Mouse (Mus musculus) limb, embryonic 15.5 days (tissue): ENCODE results near the gene Abcd3. TPM values are rescaled to one million over a fixed set of nuclear protein-coding genes. Genes with fewer than 3 reads are reported as not detected.
"Not testable (repeated sequence)": the region's sequence is repeated elsewhere in the genome, so short reads cannot be mapped to it uniquely, and the experiment has no call there.

Experiments
- ATAC-seq: fragments of 200-750 bp; cut with Nextera tagmentation; 2 replicates; pipeline ENCODE4 v1.8.0; 2017; ENCODE audit warnings: low read depth, moderate TSS enrichment; ENCODE audit not compliant: insufficient number of reproducible peaks, low FRiP score, low TSS enrichment
- H3K27ac ChIP-seq: fragments of 300-500 bp; sonication (generic); 2 replicates; pipeline ENCODE4 v1.5.1; 2015; ENCODE audit warnings: moderate library complexity, mild to moderate bottlenecking, inconsistent platforms
- H3K27me3 ChIP-seq: fragments of 300-500 bp; sonication (generic); 2 replicates; pipeline ENCODE4 v1.6.1; 2015; ENCODE audit warnings: inconsistent platforms
- H3K36me3 ChIP-seq: fragments of 300-500 bp; sonication (generic); 2 replicates; pipeline ENCODE4 v1.6.1; 2015; ENCODE audit warnings: inconsistent platforms
- H3K4me1 ChIP-seq: fragments of 300-500 bp; sonication (generic); 2 replicates; pipeline ENCODE4 v1.6.1; 2015; ENCODE audit warnings: inconsistent platforms
- H3K4me2 ChIP-seq: fragments of 300-500 bp; sonication (generic); 2 replicates; pipeline ENCODE4 v1.6.1; 2015; ENCODE audit warnings: mild to moderate bottlenecking, inconsistent platforms
- H3K4me3 ChIP-seq: fragments of 300-500 bp; sonication (generic); 2 replicates; pipeline ENCODE4 v1.5.1; 2015; ENCODE audit warnings: mild to moderate bottlenecking, inconsistent platforms
- H3K9ac ChIP-seq: fragments of 300-500 bp; sonication (generic); 2 replicates; pipeline ENCODE4 v1.6.1; 2015; ENCODE audit warnings: inconsistent platforms
- H3K9me3 ChIP-seq: fragments of 300-500 bp; sonication (generic); 2 replicates; pipeline ENCODE4 v1.6.1; 2016; ENCODE audit warnings: inconsistent platforms
- WGBS: fragments of 180-500 bp; shearing (Covaris S2); methylation state at CpG from one replicate; pipeline ENCODE4 v1.1.7; 2015; 5-methylcytosine and 5-hydroxymethylcytosine counted together
- polyA plus RNA-seq: library from polyadenylated mRNA; unstranded; fragments of >200 nt; fragmentation: Nextera tagmentation; extraction: Ambion mirVana; gene quantifications from 2 replicates; pipeline ENCODE4 v1.2.1, GENCODE M21; 2015

Abcd3 gene
- polyA plus RNA-seq, 1 experiment from 2014 or later = 60.9 TPM

DNA sequence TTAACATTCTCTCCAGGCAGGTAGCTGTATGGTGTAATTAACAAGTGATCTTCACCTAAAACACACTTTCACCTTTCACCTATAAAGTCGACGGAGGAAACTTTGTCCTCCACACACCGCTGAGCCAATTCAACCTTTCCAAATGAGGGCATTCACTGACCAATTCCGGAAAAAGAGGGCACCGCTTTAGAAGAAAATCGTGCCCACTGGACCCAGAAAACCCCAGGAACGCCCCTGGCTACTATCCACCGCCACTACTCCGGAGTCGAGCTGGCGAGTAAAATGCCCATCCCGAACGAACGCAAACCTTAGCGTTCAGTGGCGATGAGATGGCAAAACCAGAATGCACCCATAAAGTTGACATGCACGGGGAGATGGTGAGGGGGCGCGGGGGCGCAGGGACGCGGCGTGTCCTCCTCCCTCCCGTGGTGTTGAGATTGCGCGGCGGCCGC, 663 bp downstream of the Abcd3 start:
- H3K27me3 ChIP-seq = no peaks in the 10 kb centered on the region
- H3K36me3 ChIP-seq = no peaks in the 10 kb centered on the region
- H3K9ac ChIP-seq = peak overlapping the region; percentile 92
- H3K4me2 ChIP-seq = peak overlapping the region; percentile 65
- under 1% methylated on average over 28 of the region's 28 CpGs for WGBS
- H3K27ac ChIP-seq = peak overlapping the region; percentile 99
- H3K9me3 ChIP-seq = no peaks in the 10 kb centered on the region
- 0 out of 2 replicates have a peak, but pooled peaks have one; percentile 10 for ATAC-seq
- H3K4me3 ChIP-seq = peak overlapping the region; percentile 95
- peaks cover 14% of the 10 kb centered on the region; the same call in 1 of the 2 replicates for H3K4me1 ChIP-seq

DNA sequence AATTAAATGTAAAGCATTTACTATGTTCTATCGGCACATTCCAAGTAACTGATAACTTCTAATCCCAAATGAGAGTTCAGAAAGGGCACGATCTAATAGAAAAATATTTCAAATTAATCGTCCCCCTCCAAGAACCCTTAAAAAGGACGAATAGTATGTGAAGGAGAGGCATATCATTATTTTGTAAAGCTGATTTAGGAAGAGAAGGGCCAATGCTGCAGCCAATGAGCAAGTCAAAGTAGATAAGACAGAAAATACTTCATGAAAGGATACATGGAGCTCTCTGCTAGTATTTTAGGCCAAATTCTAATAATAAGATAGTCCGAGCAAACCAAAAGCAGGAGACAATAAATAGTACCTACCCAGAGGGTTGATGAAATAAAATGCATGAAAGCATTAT, 1.3 kb downstream of the Abcd3 start:
- Histone ChIP-seq H3K9ac (no peak overlapping the region), H3K4me2 (peak overlapping the region; percentile 65), H3K27me3 (no peaks in the 10 kb centered on the region), H3K36me3 (no peaks in the 10 kb centered on the region), H3K4me3 (peak overlapping the region; percentile 95), H3K27ac (no peak overlapping the region), H3K9me3 (no peaks in the 10 kb centered on the region), H3K4me1 (peaks cover 8% of the 10 kb centered on the region; the same call in 1 of the 2 replicates)
- no peak for ATAC-seq
- 60% methylated on average over 5 of the region's 5 CpGs for WGBS

DNA sequence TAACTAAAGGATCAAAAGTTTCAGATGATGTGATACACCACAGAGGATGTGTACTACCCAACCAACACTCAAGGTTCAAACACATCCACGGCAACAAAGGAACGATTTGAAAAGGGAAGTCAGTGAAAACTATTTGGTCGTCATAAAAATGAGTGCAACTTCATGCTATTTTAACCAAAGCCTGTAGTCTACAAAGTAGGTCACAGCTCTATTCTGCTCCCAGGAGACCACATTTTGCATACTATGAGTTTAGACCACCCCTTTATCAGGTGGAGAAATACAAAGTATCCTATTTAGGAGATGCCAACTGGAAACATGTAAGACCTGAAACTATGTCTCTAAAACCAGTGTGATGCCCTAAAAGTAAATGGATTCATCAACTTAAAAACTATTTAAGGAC, 6.9 kb downstream of the Abcd3 start:
- ATAC-seq = no peak
- Histone ChIP-seq H3K36me3 (peaks cover 3% of the 10 kb centered on the region; the same call in 1 of the 2 replicates), H3K27me3 (no peaks in the 10 kb centered on the region), H3K4me1 (no peaks in the 10 kb centered on the region), H3K4me3 (no peak overlapping the region), H3K9ac (no peak overlapping the region), H3K27ac (no peak overlapping the region), H3K9me3 (no peaks in the 10 kb centered on the region), H3K4me2 (no peak overlapping the region)
- WGBS = 74% methylated on average over 3 of the region's 3 CpGs

DNA sequence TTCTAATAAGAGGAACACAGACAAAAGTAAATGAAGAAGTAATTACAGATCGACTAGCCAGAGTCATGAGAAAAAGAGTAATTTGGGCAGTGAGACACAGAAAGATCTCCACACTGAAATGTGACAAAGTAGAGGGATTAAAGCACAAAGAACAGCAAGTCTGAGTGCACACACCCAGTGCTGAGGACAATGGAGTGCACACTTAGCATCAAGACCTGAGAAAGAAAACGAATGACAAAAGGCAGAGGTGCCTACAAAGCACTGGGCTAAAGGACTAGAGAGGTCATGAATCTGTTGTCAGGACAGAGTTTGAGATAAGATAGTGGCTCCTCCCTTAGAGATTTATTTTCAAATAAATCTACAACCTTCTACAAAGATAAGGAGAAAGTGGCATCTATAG, 20.9 kb downstream of the Abcd3 start:
- 65% methylated on average over 2 of the region's 2 CpGs for WGBS
- Histone ChIP-seq H3K9me3 (no peaks in the 10 kb centered on the region), H3K4me2 (no peak overlapping the region), H3K27ac (no peak overlapping the region), H3K4me3 (no peak overlapping the region), H3K9ac (no peak overlapping the region), H3K4me1 (no peaks in the 10 kb centered on the region), H3K27me3 (no peaks in the 10 kb centered on the region), H3K36me3 (0 out of 2 replicates have a peak, but pooled peaks cover 3% of the 10 kb centered on the region)
- no peak for ATAC-seq

DNA sequence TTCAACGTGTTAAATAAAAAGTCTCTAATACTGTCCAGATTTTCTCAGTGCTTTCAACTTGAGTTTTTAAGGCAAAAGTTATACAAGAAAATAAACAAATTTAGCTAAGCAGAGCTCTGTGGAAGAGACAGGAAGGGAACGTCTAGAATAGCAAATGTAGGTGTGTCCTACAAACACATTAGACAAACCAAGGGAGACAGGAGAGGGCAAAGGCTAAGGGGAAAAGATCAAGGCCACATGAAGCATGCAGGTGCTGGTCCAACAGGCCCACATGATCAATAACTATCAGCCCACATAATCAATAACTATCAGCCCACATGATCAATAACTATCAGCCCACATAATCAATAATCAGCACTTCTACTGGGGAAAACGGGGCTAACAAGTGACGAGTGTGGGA, 22.9 kb downstream of the Abcd3 start:
- ATAC-seq = no peak
- H3K36me3 ChIP-seq = 0 out of 2 replicates have a peak, but pooled peaks cover 3% of the 10 kb centered on the region
- H3K9ac ChIP-seq = no peak overlapping the region
- H3K4me3 ChIP-seq = no peak overlapping the region
- H3K4me2 ChIP-seq = no peak overlapping the region
- H3K27me3 ChIP-seq = no peaks in the 10 kb centered on the region
- no peaks in the 10 kb centered on the region for H3K4me1 ChIP-seq
- no peaks in the 10 kb centered on the region for H3K9me3 ChIP-seq
- 76% methylated on average over 4 of the region's 4 CpGs for WGBS
- no peak overlapping the region for H3K27ac ChIP-seq

DNA sequence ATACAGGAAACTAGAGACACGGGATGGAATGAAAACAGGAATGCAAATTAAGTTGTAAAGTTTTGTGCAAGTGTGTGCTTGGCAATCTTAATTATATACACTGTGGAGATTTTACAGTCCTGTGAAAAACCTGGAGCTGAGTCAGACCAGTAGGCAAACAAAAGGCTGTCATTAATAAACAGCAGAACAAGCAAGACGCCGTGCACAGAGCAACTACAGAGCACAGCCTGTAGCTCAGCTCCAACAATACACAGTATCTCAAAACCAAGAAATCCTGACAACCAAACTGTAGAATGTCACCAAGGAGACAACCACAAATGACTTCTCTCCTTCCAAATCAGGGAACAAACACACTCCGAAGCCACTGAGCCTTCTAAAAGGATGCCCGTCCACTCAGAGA, 24.7 kb downstream of the Abcd3 start:
- H3K36me3 ChIP-seq = 0 out of 2 replicates have a peak, but pooled peaks cover 3% of the 10 kb centered on the region
- no peaks in the 10 kb centered on the region for H3K4me1 ChIP-seq
- ATAC-seq = no peak
- no peaks in the 10 kb centered on the region for H3K27me3 ChIP-seq
- H3K9me3 ChIP-seq = no peaks in the 10 kb centered on the region
- no peak overlapping the region for H3K4me2 ChIP-seq
- no peak overlapping the region for H3K9ac ChIP-seq
- WGBS = 44% methylated on average over 5 of the region's 5 CpGs
- no peak overlapping the region for H3K27ac ChIP-seq
- H3K4me3 ChIP-seq = no peak overlapping the region

DNA sequence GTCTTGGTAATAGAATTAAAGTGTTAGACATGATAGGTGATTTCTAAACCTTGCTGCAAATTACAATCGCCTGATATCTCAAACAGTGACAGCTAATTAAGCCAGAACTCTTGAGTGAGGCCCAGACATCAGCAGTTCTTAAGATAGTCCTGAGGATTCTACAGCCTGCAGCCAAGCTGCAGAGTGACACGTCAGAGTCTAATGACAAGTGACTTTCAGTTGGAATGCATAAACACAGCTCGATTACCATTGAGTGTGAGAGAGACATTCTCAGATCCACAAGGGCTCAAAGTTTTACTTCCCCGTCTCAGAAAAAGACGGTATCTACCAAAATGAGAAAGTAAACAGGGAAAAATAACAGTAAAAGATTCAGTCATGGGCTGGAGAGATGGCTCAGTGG, 25.3 kb downstream of the Abcd3 start:
- H3K27me3 ChIP-seq = no peaks in the 10 kb centered on the region
- WGBS = 73% methylated on average over 5 of the region's 5 CpGs
- no peaks in the 10 kb centered on the region for H3K9me3 ChIP-seq
- H3K36me3 ChIP-seq = 0 out of 2 replicates have a peak, but pooled peaks cover 3% of the 10 kb centered on the region
- no peak overlapping the region for H3K4me3 ChIP-seq
- no peak overlapping the region for H3K4me2 ChIP-seq
- H3K27ac ChIP-seq = no peak overlapping the region
- H3K4me1 ChIP-seq = no peaks in the 10 kb centered on the region
- H3K9ac ChIP-seq = no peak overlapping the region
- no peak for ATAC-seq

DNA sequence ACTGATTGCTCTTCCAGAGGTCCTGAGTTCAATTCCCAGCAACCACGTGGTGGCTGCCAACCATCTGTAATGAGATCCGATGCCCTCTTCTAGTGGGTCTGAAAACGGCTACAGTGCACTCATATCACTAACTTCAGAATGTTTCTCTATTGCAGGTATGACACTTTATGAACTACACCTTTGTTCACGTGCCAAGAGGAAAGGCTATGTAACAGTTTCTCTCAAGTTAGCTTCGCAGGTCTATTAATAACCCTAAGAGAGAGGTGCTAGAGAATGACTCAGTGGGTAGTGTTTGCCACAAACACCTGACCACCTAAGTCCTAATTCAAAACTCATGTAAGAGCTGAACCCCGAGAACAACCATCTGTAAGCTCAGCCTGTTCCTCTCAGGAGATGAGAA, 32.1 kb downstream of the Abcd3 start:
- WGBS = 72% methylated on average over 6 of the region's 6 CpGs
- H3K27ac ChIP-seq = no peak overlapping the region
- H3K9ac ChIP-seq = no peak overlapping the region
- H3K9me3 ChIP-seq = no peaks in the 10 kb centered on the region
- ATAC-seq = no peak
- no peak overlapping the region for H3K4me2 ChIP-seq
- H3K4me3 ChIP-seq = no peak overlapping the region
- H3K4me1 ChIP-seq = peaks cover 5% of the 10 kb centered on the region; the same call in 1 of the 2 replicates
- no peaks in the 10 kb centered on the region for H3K27me3 ChIP-seq
- 0 out of 2 replicates have a peak, but pooled peaks cover 4% of the 10 kb centered on the region for H3K36me3 ChIP-seq

DNA sequence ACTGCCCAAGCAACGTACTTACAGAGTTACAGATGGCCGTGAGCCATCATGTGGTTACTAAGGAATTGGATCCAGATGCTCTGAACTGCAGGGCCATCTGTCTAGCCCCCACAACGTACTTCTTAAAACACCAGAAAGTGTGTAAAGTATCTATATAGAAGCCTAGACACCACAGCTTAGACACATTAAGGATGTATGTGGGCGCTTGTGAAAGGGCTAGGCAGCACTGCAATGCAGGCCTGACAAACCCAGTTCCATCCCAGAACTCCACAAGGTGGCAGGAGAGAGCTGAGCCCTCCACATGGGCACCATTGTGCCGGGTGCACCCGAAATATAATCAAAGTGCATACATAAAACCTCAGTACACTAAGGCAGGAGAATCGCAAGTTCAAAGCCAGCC, 37.2 kb downstream of the Abcd3 start:
- Histone ChIP-seq H3K9ac (no peak overlapping the region), H3K27ac (no peak overlapping the region), H3K4me1 (peaks cover 7% of the 10 kb centered on the region; the same call in 1 of the 2 replicates), H3K27me3 (no peaks in the 10 kb centered on the region), H3K4me2 (no peak overlapping the region), H3K36me3 (peaks cover 21% of the 10 kb centered on the region), H3K4me3 (no peak overlapping the region), H3K9me3 (no peaks in the 10 kb centered on the region)
- peak; percentile 74 for ATAC-seq
- WGBS = 21% methylated on average over 7 of the region's 7 CpGs

DNA sequence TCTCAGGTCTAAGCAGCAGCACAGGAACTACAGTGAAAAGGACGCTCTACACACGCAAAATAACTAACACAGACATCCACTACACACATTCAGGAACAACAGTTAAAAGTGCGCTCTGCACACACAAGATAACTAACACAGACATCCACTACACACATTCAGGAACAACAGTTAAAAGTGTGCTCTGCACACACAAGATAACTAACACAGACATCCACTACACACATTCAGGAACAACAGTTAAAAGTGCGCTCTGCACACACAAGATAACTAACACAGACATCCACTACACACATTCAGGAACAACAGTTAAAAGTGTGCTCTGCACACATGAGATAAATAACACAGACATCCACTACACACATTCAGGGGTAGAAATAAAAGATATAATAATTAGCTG, 41.8 kb downstream of the Abcd3 start:
- not testable (repeated sequence) for ATAC-seq, H3K9me3 ChIP-seq, H3K4me1 ChIP-seq, H3K4me3 ChIP-seq, H3K4me2 ChIP-seq, H3K27me3 ChIP-seq, H3K9ac ChIP-seq, H3K27ac ChIP-seq
- H3K36me3 ChIP-seq = peaks cover 46% of the 10 kb centered on the region
- WGBS = 90% methylated on average over 4 of the region's 4 CpGs

DNA sequence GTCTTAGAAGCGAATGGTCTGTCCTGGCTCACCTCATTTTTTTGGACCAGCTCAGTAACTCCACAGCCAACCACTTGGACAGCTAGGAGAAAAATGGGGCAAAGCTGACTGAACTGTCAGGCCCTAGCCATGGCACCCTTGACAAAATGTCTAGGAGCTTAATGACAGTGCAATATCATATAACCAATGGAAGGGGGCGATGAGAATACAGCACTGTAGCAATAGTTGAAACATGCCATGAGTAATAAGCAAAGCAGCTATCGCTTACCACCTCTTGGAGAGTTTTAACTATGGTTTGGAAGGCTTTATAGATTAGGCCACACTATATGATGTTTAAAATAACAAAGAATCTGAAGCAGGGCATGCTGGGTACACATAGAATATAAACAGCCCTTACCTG, 46.3 kb downstream of the Abcd3 start:
- H3K36me3 ChIP-seq = peaks cover 61% of the 10 kb centered on the region
- H3K27me3 ChIP-seq = no peaks in the 10 kb centered on the region
- no peaks in the 10 kb centered on the region for H3K9me3 ChIP-seq
- H3K4me1 ChIP-seq = no peaks in the 10 kb centered on the region
- ATAC-seq = no peak
- no peak overlapping the region for H3K27ac ChIP-seq
- no peak overlapping the region for H3K9ac ChIP-seq
- H3K4me2 ChIP-seq = no peak overlapping the region
- no peak overlapping the region for H3K4me3 ChIP-seq
- whole genome bisulfite sequencing = 97% methylated on average over 3 of the region's 3 CpGs

DNA sequence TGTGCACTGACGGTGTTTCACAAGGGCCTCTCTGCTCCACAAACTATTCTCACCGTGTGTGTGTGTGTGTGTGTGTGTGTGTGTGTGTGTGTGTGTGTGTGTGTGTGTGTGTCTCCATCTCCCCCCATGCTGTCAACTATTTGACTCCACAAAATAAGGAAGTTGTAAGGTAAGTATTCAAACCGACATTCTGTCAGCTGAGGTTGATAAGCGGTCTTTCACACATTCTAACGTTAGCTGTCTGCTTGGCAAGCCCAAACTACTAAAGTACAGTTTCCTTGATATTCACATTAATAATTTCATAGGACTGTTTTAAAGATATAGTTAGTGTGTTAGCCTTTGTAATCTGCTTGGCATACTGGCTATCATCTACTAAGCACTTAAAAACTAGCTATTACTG, 48.3 kb downstream of the Abcd3 start:
- H3K9ac ChIP-seq = no peak overlapping the region
- H3K4me2 ChIP-seq = no peak overlapping the region
- ATAC-seq = no peak
- no peaks in the 10 kb centered on the region for H3K9me3 ChIP-seq
- no peaks in the 10 kb centered on the region for H3K27me3 ChIP-seq
- no peaks in the 10 kb centered on the region for H3K4me1 ChIP-seq
- H3K36me3 ChIP-seq = peaks cover 64% of the 10 kb centered on the region
- no peak overlapping the region for H3K4me3 ChIP-seq
- WGBS = 85% methylated on average over 5 of the region's 5 CpGs
- H3K27ac ChIP-seq = no peak overlapping the region

DNA sequence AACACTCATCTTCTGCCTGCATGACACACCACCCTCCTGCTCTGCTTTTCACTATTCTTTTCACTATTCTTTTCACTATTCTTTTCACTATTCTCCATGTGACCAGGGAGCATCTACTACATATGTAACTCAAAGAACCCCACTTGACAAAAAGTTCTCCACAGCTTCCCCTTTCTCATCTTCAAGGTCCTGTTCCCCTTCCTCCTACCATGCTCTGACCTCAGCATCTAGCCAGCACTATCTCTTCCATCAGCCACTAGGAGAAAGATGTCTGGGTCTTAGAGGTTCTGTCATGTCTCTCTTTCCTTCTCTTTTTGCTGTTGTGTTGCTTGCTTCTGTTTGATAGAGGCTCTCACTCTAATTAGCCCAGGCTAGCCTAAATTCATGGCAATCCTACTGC, 49.1 kb downstream of the Abcd3 start:
- Histone ChIP-seq H3K4me2 (no peak overlapping the region), H3K27me3 (no peaks in the 10 kb centered on the region), H3K27ac (no peak overlapping the region), H3K4me3 (no peak overlapping the region), H3K4me1 (no peaks in the 10 kb centered on the region), H3K9me3 (no peaks in the 10 kb centered on the region), H3K9ac (no peak overlapping the region), H3K36me3 (peaks cover 60% of the 10 kb centered on the region)
- ATAC-seq = no peak
